Mouse (Mus musculus): ENCODE measurements around the gene Mrps24. TPM values are rescaled to one million over a fixed set of nuclear protein-coding genes. Genes with fewer than 3 reads are reported as not detected.
A peak's percentile ranks its signal among the peaks of the same experiment; 100 is the strongest.

The Mrps24 gene
- total RNA-seq (2014; rRNA removed) (83.9 and 90.7 TPM in 2 replicates), polyA plus RNA-seq (2015; fragmentation: Nextera tagmentation; extraction: Ambion mirVana) (226 and 284 TPM in 2 replicates)

GRCm38 (mm10) chr11:5715630-5716105, at the start of gene Mrps24:
Mrps24 (minus strand) TSS chr11:5715680.
- Histone ChIP-seq H3K9ac (no peak within 1 kb of the TSS), H3K36me3 (ENCODE audit: insufficient read depth) (peaks cover 52% of the 10 kb centered on the region), H3K4me1 (ENCODE audit: insufficient read depth) (no peaks in the 10 kb centered on the region), H3K27me3 (ENCODE audit: insufficient read depth, low read length) (no peaks in the 10 kb centered on the region), H3K4me3 (ENCODE audit: low read depth, low read length) (no peak within 1 kb of the TSS), H3K27ac (ENCODE audit: low read depth, low read length) (no peak within 1 kb of the TSS), H3K4me2 (ENCODE audit: low read depth) (no peak within 1 kb of the TSS), H3K9me3 (ENCODE audit: low read length) (no peaks in the 10 kb centered on the region)
- no peak for ATAC-seq
- DNase-seq: no peak
- TF ChIP-seq CTCF (IDR thresholded peaks at IDR 0.05; ENCODE audit: low read depth): no peak
- WGBS: 84% methylated on average over 14 of the region's 14 CpGs

GRCm38 (mm10) chr11:5762633-5762982, 47.1 kb upstream of the Mrps24 start:
- peak overlapping the region; percentile 80 for H3K9ac ChIP-seq
- ATAC-seq: peak; percentile 0; the same call in 1 of the 2 replicates

GRCm38 (mm10) chr11:5761820-5762632, 46.5 kb upstream of the Mrps24 start, which contains the start of gene Urgcp:
Urgcp (minus strand) TSS chr11:5762376.
- H3K4me1 ChIP-seq (ENCODE audit: insufficient read depth): no peaks in the 10 kb centered on the region
- peak within 1 kb of the TSS; percentile 78 for H3K4me3 ChIP-seq (ENCODE audit: low read depth, low read length)
- H3K9ac ChIP-seq: peak within 1 kb of the TSS; percentile 80
- H3K27ac ChIP-seq (ENCODE audit: low read depth, low read length): peak within 1 kb of the TSS; percentile 97
- H3K9me3 ChIP-seq (ENCODE audit: low read length): no peaks in the 10 kb centered on the region
- peak; percentile 97 for DNase-seq
- peak; percentile 34 for TF ChIP-seq CTCF (IDR thresholded peaks at IDR 0.05; ENCODE audit: low read depth)
- ATAC-seq: peak; percentile 98
- no peaks in the 10 kb centered on the region for H3K27me3 ChIP-seq (ENCODE audit: insufficient read depth, low read length)
- H3K4me2 ChIP-seq (ENCODE audit: low read depth): peak within 1 kb of the TSS; percentile 75
- 1% methylated on average over 68 of the region's 68 CpGs for WGBS
- no peaks in the 10 kb centered on the region for H3K36me3 ChIP-seq (ENCODE audit: insufficient read depth)

More at GRCm38 (mm10) chr11:5762633-5762982, 47.1 kb upstream of the Mrps24 start:
- Histone ChIP-seq H3K36me3 (ENCODE audit: insufficient read depth) (no peaks in the 10 kb centered on the region), H3K4me2 (ENCODE audit: low read depth) (peak overlapping the region; percentile 75), H3K9me3 (ENCODE audit: low read length) (no peaks in the 10 kb centered on the region), H3K27ac (ENCODE audit: low read depth, low read length) (peak overlapping the region; percentile 97), H3K4me3 (ENCODE audit: low read depth, low read length) (peak overlapping the region; percentile 78), H3K27me3 (ENCODE audit: insufficient read depth, low read length) (no peaks in the 10 kb centered on the region), H3K4me1 (ENCODE audit: insufficient read depth) (no peaks in the 10 kb centered on the region)
- 17% methylated on average over 6 of the region's 6 CpGs for WGBS
- no peak for TF ChIP-seq CTCF (IDR thresholded peaks at IDR 0.05; ENCODE audit: low read depth)
- no peak for DNase-seq

- WGBS: 99% methylated on average over 2 of the region's 2 CpGs
- no peak for DNase-seq
- TF ChIP-seq CTCF (IDR thresholded peaks at IDR 0.05; ENCODE audit: low read depth): no peak
- Histone ChIP-seq H3K27ac (ENCODE audit: low read depth, low read length) (no peak overlapping the region), H3K4me3 (ENCODE audit: low read depth, low read length) (no peak overlapping the region), H3K9me3 (ENCODE audit: low read length) (no peaks in the 10 kb centered on the region), H3K4me2 (ENCODE audit: low read depth) (no peak overlapping the region), H3K36me3 (ENCODE audit: insufficient read depth) (no peaks in the 10 kb centered on the region), H3K4me1 (ENCODE audit: insufficient read depth) (no peaks in the 10 kb centered on the region), H3K9ac (no peak overlapping the region), H3K27me3 (ENCODE audit: insufficient read depth, low read length) (no peaks in the 10 kb centered on the region)
- ATAC-seq: no peak
These were observed 38.3 kb upstream of the Mrps24 start for GRCm38 (mm10) chr11:5753755-5754154.

GRCm38 (mm10) chr11:5744951-5745350, 29.5 kb upstream of the Mrps24 start:
- no peak overlapping the region for H3K4me2 ChIP-seq (ENCODE audit: low read depth)
- WGBS: 80% methylated on average over 2 of the region's 2 CpGs
- H3K27ac ChIP-seq (ENCODE audit: low read depth, low read length): no peak overlapping the region
- no peaks in the 10 kb centered on the region for H3K9me3 ChIP-seq (ENCODE audit: low read length)
- DNase-seq: no peak
- no peak overlapping the region for H3K4me3 ChIP-seq (ENCODE audit: low read depth, low read length)
- no peak for ATAC-seq
- H3K9ac ChIP-seq: no peak overlapping the region
- H3K4me1 ChIP-seq (ENCODE audit: insufficient read depth): no peaks in the 10 kb centered on the region
- no peaks in the 10 kb centered on the region for H3K27me3 ChIP-seq (ENCODE audit: insufficient read depth, low read length)
- H3K36me3 ChIP-seq (ENCODE audit: insufficient read depth): no peaks in the 10 kb centered on the region
- no peak for TF ChIP-seq CTCF (IDR thresholded peaks at IDR 0.05; ENCODE audit: low read depth)

GRCm38 (mm10) chr11:5742106-5742505, 26.6 kb upstream of the Mrps24 start:
- TF ChIP-seq CTCF (IDR thresholded peaks at IDR 0.05; ENCODE audit: low read depth): peak; percentile 43
- Histone ChIP-seq H3K4me1 (ENCODE audit: insufficient read depth) (no peaks in the 10 kb centered on the region), H3K36me3 (ENCODE audit: insufficient read depth) (no peaks in the 10 kb centered on the region), H3K27ac (ENCODE audit: low read depth, low read length) (no peak overlapping the region), H3K4me2 (ENCODE audit: low read depth) (no peak overlapping the region), H3K4me3 (ENCODE audit: low read depth, low read length) (no peak overlapping the region), H3K27me3 (ENCODE audit: insufficient read depth, low read length) (no peaks in the 10 kb centered on the region), H3K9ac (no peak overlapping the region), H3K9me3 (ENCODE audit: low read length) (no peaks in the 10 kb centered on the region)
- no peak for DNase-seq
- no peak for ATAC-seq
- WGBS: 76% methylated on average over 7 of the region's 7 CpGs

GRCm38 (mm10) chr11:5740965-5741627, 25.6 kb upstream of the Mrps24 start:
- H3K27ac ChIP-seq (ENCODE audit: low read depth, low read length): peak overlapping the region; percentile 82
- ATAC-seq (peak; percentile 94), DNase-seq (peak; percentile 76)
- H3K36me3 ChIP-seq (ENCODE audit: insufficient read depth): no peaks in the 10 kb centered on the region
- peak overlapping the region; percentile 90 for H3K4me3 ChIP-seq (ENCODE audit: low read depth, low read length)
- peak overlapping the region; percentile 93 for H3K4me2 ChIP-seq (ENCODE audit: low read depth)
- no peaks in the 10 kb centered on the region for H3K27me3 ChIP-seq (ENCODE audit: insufficient read depth, low read length)
- no peak for TF ChIP-seq CTCF (IDR thresholded peaks at IDR 0.05; ENCODE audit: low read depth)
- H3K9me3 ChIP-seq (ENCODE audit: low read length): no peaks in the 10 kb centered on the region
- H3K4me1 ChIP-seq (ENCODE audit: insufficient read depth): no peaks in the 10 kb centered on the region
- peak overlapping the region; percentile 97 for H3K9ac ChIP-seq
- 3% methylated on average over 49 of the region's 50 CpGs for WGBS

Data from forebrain, postnatal 0 days (tissue).